Mouse (Mus musculus): ENCODE data around the gene Akt1s1.

- TF ChIP-seq CTCF (IDR thresholded peaks at IDR 0.05; ENCODE audit: borderline replicate concordance, extremely low read depth, insufficient read depth, insufficient read length) (no peak), POLR2A (IDR thresholded peaks at IDR 0.05; ENCODE audit: borderline replicate concordance, extremely low read depth, insufficient read depth, insufficient read length, poor library complexity, severe bottlenecking) (no peak)
These were observed 28.3 kb upstream of the Akt1s1 start for GRCm38 (mm10) chr7:44820525-44820924.

All from brain, embryonic 14.5 days (tissue).